Mouse (Mus musculus) liver (tissue): ENCODE measurements around the gene Ifi35.
"Not testable (repeated sequence)": the region's sequence is repeated elsewhere in the genome, so short reads cannot be mapped to it uniquely, and the experiment has no call there.

Experiments
- DNase-seq: peaks from one replicate; pipeline ENCODE4 v3.0.0-alpha.2; 2020; ENCODE audit warnings: mixed read lengths

Gene Ifi35

GRCm38 (mm10) chr11:101448274-101448746 lies at the start of gene Ifi35:
TSS of gene Ifi35 (plus strand) at chr11:101448407.
- peak; percentile 89 for DNase-seq

- DNase-seq = no peak
These were observed 32.9 kb upstream of the Ifi35 start for GRCm38 (mm10) chr11:101415306-101415705.

- peak; percentile 63 for DNase-seq
These were observed 31.6 kb upstream of the Ifi35 start for GRCm38 (mm10) chr11:101416433-101417100.

- peak; percentile 85 for DNase-seq
These were observed 30.9 kb upstream of the Ifi35 start, which contains the start of gene Aarsd1 for GRCm38 (mm10) chr11:101417101-101417855. TSS of gene Aarsd1 (minus strand) at chr11:101417615.

GRCm38 (mm10) chr11:101418991-101419390 lies 29.2 kb upstream of the Ifi35 start:
- DNase-seq = no peak

GRCm38 (mm10) chr11:101419610-101420009 lies 28.6 kb upstream of the Ifi35 start:
- DNase-seq = peak; percentile 44

GRCm38 (mm10) chr11:101420148-101420547 lies 28.1 kb upstream of the Ifi35 start:
- DNase-seq = no peak

GRCm38 (mm10) chr11:101424105-101424851 lies 23.9 kb upstream of the Ifi35 start, which contains the start of gene Gm27029:
TSS of gene Gm27029 (minus strand) at chr11:101424796.
- no peak for DNase-seq

- DNase-seq = peak; percentile 97
These were observed 23.0 kb upstream of the Ifi35 start, which contains the start of the genes Rundc1 and Ptges3l for GRCm38 (mm10) chr11:101424925-101425813. TSS of gene Rundc1 (plus strand) at chr11:101425085. TSS of gene Ptges3l (minus strand) at chr11:101425333.

- DNase-seq = no peak
These were observed 22.0 kb upstream of the Ifi35 start for GRCm38 (mm10) chr11:101426165-101426564.

- no peak for DNase-seq
These were observed 16.9 kb upstream of the Ifi35 start for GRCm38 (mm10) chr11:101431327-101431726.

GRCm38 (mm10) chr11:101433396-101433795 lies 14.8 kb upstream of the Ifi35 start:
- DNase-seq = no peak

- DNase-seq = no peak
These were observed 12.4 kb upstream of the Ifi35 start for GRCm38 (mm10) chr11:101435831-101436230.

GRCm38 (mm10) chr11:101436916-101437315 lies 11.3 kb upstream of the Ifi35 start:
- DNase-seq = no peak

GRCm38 (mm10) chr11:101438006-101438405 lies 10.2 kb upstream of the Ifi35 start:
- DNase-seq = not testable (repeated sequence)

- not testable (repeated sequence) for DNase-seq
These were observed 6.6 kb upstream of the Ifi35 start for GRCm38 (mm10) chr11:101441450-101442126.

- DNase-seq = peak; percentile 99
These were observed 6.0 kb upstream of the Ifi35 start, which contains the start of gene Rpl27 for GRCm38 (mm10) chr11:101442127-101442693. TSS of gene Rpl27 (plus strand) at chr11:101442298.

- DNase-seq = no peak
These were observed 5.4 kb upstream of the Ifi35 start for GRCm38 (mm10) chr11:101442760-101443159.

GRCm38 (mm10) chr11:101446319-101446718 lies 1.9 kb upstream of the Ifi35 start:
- no peak for DNase-seq

GRCm38 (mm10) chr11:101446860-101447259 lies 1.3 kb upstream of the Ifi35 start:
- DNase-seq = not testable (repeated sequence)

GRCm38 (mm10) chr11:101447786-101448185 lies 421 bp upstream of the Ifi35 start:
- no peak for DNase-seq
